Mouse (Mus musculus) embryonic fibroblast, embryonic 13.5 days (primary cell): ENCODE measurements around the gene Atp23.

Source experiments
- CTCF ChIP-seq: IDR thresholded peaks from 2 replicates; pipeline ENCODE4 v1.5.1; 2011; ENCODE audit warnings: mild to moderate bottlenecking, control low read depth, low read length, moderate library complexity, borderline replicate concordance; ENCODE audit not compliant: insufficient read depth
- POLR2A ChIP-seq: IDR thresholded peaks from 2 replicates; pipeline ENCODE4 v1.6.1; 2011; ENCODE audit warnings: low read depth, mild to moderate bottlenecking, control low read depth, low read length, moderate library complexity

DNA sequence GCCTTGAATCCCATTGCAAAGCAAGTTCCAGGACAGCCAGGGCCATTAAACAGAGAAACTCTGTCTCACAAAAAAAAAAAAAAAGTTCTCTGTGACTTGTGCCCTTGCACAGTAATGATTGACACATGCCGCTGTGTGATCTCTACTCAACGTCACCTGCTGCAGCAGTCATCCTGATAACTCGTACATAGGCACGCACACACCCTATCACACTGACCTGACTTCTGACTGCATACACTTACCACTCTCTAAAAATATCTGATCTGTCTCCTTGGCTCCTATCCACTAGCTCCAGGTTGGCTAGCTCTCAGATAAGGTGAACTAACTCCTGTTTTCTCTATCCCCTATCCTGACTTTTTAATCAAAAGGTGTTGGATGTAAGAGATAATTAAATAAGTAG, 49.4 kb upstream of the Atp23 start:
- no peak for TF ChIP-seq CTCF
- no peak for TF ChIP-seq POLR2A
